Mouse (Mus musculus): ENCODE measurements around the gene Rimklb.
"Not testable (repeated sequence)": the region's sequence is repeated elsewhere in the genome, so short reads cannot be mapped to it uniquely, and the experiment has no call there.

Gene Rimklb

DNA sequence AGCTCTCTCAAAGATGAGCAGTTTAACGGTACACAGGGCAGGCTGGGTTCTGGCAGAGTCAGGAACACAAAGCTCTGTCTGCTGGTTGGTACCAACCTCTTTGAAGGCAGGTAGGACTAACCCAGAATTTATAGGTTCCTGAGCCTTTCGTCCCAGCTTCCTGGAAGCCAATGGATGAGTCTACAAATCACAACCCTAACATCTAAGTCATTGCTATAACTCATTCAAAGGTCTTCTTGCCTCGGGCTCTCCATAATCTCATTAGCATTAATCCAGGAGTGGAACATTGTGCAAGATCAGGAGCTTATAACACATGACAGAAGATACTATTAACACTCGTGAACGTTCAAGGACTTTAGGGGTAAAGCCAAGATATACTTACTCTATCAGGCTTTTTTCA is at the start of gene Rimklb:
TSS of gene Rimklb (minus strand) at position 101 of the 400 bp plus-strand sequence.
- no peak for DNase-seq

DNA sequence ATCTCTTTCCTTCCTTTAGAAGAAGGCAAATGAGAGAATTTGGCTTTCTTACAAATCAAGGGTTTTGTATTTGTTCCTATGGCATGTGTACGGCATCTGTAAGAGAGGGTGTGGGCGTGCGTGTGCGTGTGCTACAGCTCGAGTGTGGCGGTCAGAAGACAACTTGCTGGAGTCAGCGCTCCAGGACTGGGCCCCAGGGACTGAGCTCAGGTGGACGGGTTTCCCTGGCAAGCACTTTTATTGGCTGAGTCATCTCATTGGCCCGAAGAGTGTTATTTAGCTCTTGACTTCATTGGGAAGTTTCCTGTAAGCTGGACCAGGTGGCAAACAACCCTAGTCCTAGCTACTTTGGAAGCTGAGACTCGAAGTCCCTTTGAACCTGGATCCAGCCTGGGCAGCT is 47.4 kb upstream of the Rimklb start:
- no peak for DNase-seq

DNA sequence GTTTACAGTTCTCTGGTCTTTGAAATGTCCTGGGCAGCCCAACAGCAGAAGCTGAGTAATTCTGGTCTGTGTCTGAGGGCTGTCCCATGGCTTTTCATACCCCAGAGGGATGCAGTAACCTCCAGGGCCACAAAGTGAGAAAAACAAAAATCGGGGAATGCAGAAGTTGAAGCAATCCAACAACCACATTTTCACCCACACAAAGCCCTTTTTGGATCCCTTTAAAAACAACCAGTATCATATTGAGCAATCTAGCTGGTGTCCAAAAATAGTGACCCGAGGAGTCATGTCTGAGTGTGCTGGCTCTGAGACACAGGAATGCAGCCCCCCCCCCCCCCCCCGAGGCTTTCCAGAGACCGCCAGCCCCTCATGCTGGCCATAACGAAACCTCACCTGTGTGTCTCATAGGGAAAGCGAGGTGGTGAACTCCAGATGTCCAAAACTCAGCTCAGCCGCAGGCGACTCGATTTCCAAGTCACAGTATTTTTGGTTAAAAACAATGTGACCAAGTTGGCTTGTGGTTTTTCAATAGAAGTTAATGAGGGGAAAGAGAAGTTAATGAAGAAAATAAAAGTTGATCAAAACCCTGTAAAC is 46.8 kb upstream of the Rimklb start:
- no peak for DNase-seq

DNA sequence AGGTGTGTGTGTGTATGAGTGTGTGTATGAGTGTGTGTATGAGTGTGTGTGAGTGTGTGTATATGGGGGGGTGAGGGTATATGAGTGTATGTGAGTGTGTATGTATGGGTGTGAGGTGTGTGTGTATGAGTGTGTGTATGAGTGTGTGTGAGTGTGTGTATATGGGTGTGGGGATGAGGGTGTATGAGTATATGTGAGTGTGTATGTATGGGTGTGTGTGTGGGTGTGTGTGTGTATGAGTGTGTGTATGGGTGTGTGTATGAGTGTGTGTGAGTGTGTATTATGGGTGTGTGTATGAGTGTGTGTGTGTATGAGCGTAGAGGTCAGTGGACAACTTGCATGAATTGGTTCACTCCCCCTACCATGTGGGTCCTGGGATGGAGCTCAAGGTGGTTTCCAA is 46.1 kb upstream of the Rimklb start:
- no peak for DNase-seq

DNA sequence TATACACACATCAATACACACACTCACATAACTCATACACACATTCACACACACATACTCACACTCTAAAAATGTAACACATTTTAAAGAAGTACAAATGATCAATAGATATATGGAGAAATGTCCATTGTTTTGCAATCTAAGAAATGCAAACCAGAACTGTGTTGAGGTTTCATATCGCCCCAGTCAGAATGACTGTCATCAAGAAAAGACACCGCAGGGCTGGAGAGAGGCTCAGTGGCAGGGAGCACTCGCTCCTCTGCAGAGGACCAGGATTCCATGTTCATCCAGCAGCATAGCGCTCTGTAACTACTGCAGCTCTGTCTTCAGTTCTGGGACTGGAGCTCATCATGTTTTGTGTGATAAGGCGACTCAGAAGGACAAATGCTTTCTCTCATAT is 45.0 kb upstream of the Rimklb start:
- DNase-seq, result no peak

DNA sequence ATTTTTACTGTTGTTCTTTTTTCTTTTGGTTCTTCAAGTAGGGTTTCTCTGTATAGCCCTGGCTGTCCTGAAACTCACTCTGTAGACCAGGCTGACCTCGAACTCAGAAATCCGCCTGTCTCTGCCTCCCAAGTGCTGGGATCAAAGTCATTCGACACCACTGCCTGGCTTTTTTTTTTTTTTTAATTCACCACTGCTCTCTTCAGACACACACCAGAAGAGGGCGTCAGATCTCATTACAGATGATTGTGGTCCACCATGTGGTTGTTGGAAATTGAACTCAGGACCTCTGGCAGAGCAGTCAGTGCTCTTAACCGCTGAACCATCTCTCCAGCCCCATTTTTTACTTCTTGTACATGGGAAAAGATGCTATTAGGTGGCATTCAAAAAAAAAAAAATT is 43.9 kb upstream of the Rimklb start:
- DNase-seq, result not testable (repeated sequence)

DNA sequence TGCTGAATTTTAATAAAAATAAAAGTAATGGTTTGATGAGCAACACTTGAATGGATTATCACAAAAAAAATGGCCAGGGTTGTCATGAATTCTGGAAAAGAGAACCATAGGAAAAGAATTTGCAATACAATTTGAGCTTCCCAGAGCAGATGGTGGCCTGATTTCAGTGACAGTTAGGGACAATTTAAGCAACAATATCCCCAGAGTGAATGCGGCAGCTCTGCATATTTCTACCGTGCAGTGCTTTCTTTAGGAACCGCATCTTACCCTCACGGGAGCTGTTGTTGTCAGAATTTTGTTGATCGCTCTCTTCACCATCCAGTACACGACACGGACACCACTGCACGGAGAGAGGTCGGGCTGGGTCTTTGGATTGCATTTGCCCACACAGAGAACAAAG is 41.0 kb upstream of the Rimklb start:
- no peak for DNase-seq

DNA sequence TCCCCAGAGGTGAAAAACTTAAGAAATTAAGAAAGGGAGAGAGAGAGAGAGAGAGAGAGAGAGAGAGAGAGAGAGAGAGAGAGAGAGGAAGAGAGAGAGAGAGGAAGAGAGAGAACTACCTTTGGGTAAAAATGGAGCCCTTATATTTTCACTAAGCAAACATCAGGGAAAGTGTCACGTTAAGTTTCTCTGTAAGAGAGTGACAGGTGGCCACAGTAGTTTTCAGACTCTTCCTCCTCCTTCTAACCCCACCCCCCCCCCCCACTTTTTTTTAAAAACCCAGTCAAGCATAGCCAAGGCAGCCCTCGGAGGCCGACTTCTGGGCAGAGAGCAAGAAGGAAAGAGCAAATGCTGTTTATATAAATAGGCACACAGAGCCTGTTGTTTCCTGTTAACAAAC is 35.5 kb upstream of the Rimklb start:
- DNase-seq, result no peak

DNA sequence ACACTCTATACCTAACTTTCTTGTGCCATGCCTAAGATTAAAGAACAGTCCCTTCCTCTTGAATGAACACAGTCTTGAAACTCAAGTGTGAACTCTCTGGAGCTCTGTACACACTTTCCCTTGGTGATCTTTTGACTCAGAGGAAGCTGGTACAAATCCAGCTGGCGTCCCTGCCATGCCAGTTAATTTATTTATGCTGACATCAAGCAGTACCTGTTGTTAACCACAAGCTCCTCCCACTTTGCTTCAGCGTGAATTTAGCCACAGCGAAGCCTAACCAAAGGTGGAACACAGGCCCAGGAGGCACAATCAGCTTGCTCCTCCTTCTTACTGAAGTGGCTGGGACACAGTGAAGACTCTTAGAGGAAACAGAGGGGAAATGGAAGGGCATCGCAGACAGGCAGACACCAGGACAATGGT is 34.3 kb upstream of the Rimklb start:
- no peak for DNase-seq

DNA sequence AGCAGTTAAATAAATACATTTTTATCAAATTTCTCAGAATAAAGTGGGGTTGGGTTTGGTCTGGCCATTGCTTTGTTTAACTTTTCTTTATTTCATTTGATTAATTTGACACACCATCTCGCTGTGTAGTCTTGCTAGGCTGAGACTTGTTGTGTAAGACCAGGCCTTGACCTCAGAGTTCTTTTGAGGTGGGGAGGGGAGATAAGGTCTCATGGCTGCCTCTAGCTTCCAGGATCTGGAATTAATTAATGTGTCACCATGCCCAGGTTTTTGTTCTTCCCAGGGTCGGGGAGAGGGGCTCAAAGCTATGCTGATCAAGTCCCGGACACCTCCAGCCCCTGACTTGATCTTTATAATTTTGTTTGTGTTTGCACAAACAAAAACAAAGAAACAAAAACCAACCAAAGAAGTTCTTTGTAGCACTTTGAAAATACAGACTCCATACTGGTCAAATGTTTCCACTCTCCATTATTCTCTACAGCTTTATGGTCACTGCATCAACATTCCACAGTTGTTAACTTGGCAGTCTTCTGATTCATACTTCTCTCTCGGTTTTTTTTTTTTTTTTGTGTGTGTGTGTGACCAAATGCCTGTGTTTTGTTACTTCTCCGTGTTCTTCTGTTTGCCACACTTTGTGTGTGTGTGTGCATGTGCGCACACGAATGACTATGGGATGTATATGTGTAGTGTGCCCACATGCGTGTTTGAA is 33.1 kb upstream of the Rimklb start:
- DNase-seq, result no peak

DNA sequence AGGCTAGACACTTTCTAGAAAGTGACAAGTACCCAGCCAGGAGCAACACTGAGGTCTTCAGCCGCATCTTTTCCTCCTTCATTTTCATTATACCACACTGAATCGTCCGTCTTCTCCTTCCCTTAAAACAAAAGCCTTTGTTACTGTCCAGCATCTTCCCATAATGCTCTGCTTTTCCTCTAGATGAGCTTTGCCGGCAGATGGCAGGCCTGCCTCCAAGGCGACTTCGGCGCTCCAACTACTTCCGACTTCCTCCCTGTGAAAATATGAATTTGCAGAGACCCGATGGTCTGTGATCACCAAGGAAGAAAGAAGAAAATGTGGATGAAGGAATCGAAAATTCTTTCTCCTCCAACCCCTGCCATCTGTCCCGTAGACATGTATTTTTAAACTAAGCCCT is 29.6 kb upstream of the Rimklb start:
- DNase-seq, result no peak

DNA sequence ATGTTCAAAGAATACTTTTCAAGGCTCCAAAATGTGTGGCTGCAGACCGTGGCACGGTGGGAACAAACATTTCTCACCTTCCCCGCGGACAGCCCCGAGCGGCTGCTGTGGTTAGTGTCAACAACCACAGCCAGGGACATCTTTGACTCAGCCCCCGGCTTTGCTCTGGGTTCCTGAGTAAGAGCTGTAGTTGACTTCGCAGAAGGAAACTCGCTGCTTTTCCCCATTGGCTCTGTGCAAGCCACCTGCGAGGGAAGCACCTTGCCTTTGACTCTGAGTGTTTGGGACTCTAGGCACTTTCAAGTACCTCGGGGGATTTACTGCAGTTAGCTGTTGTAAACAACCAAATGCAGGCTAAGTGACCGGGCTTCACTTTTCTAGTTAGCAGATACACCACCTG is 29.0 kb upstream of the Rimklb start:
- DNase-seq, result no peak

DNA sequence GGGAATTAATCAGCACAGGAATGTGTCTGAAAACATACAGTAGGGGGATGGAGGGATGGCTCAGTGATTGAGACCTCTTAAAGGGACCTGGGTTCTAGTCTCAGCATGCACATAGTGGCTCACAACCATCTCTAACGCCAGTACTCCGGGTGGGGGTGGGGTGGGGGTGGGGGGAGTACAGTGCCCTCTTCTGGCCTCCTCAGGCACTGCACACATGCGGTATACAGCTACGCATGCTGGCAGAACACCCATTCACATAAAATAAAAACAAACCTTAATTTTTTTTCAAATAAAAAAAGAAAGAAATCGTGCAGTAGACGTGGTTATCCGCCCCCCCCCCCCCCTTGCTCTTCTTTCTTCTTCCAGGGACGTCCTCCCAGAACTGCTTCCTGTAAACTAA is 24.7 kb upstream of the Rimklb start:
- no peak for DNase-seq

DNA sequence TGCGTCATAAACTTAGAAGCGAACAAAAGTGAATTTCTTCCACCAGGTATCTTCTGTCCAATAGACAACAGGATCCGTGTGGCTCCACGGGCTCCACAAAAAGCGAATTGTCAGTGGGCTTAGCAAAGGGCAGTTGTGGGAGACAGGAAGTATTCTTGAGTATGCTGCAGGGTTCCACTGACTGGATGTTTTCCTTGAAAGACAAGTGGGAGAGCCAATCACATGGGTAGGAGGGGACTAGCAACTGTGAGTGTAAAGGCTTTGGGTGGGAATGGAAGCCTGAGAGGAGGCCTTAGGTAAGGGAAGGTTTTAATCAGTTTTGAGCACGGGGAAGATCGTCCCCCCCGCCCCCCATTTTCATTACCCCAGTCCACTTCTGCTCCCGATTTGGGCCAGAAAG is 24.0 kb upstream of the Rimklb start:
- DNase-seq, result no peak

DNA sequence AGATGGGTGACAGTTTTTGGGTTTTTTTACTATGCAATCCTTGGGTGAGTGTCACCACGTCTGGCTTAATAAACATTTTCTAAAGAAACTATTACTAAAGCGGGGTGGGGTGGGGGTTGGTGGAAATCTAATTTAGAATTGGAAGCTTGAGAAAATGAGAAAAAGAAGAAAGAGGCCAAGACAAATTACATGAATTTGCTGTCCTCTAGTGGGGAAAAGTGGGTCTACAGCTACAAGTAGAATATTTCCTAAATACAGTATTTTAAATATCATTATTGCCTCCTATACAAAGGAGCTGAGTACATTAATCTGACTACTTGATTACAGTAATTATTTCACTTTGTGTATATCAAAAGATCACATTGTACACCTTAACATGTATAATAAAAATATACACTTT is 20.8 kb upstream of the Rimklb start:
- no peak for DNase-seq

DNA sequence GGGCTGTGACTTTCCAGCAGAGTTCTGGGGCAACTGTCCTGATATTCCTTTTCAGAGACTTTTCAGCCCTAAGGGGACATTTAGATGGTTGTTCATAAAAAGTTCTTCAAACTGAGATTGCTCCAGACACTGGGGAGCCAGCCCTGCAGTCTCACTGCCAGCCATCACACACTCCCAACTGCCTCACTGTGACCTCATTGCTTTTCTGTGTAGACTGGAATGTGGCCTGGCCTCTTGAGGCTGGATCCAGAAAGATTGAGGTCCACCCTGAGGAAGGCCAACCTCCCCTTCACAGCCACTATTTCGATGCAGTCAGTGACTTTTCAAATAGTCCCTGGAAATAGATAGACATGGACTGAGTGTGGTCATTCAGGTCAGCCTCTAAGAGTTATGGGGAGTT is 19.1 kb upstream of the Rimklb start:
- no peak for DNase-seq

DNA sequence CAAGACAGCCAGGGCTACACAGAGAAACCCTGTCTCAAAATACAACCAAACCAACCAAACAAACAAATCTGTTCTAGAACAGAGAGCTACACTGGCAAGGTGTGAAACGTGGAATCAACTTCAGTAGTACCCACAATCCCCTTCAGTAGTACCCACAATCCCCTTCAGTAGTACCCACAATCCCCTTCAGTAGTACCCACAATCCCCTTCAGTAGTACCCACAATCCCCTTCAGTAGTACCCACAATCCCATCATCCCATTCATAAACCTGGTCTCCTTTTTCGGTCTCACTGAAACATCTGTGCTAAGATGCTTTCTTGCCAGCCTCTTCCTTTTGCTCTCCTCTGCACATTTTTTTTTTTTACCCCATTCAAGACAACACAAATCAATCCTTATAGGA is 17.2 kb upstream of the Rimklb start:
- not testable (repeated sequence) for DNase-seq

DNA sequence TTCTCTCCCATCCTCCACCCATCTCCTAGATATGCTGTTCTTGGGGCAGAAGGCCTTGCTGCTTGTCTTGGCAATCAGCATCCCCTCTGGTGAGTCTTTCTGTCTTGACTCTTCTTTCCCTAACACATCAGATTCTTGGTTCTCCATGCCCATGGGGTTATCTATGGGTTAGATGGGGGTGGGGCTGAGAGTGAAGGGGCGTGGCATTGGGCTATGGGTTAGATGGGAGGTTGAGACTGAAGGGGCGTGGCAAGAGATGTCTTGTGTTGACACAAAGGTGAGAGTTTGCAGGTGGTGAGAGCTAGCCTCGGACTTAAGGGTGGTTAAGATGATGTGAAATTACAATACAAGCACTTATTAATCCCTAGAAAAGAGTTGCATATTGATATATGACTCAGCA is 15.8 kb upstream of the Rimklb start:
- no peak for DNase-seq

DNA sequence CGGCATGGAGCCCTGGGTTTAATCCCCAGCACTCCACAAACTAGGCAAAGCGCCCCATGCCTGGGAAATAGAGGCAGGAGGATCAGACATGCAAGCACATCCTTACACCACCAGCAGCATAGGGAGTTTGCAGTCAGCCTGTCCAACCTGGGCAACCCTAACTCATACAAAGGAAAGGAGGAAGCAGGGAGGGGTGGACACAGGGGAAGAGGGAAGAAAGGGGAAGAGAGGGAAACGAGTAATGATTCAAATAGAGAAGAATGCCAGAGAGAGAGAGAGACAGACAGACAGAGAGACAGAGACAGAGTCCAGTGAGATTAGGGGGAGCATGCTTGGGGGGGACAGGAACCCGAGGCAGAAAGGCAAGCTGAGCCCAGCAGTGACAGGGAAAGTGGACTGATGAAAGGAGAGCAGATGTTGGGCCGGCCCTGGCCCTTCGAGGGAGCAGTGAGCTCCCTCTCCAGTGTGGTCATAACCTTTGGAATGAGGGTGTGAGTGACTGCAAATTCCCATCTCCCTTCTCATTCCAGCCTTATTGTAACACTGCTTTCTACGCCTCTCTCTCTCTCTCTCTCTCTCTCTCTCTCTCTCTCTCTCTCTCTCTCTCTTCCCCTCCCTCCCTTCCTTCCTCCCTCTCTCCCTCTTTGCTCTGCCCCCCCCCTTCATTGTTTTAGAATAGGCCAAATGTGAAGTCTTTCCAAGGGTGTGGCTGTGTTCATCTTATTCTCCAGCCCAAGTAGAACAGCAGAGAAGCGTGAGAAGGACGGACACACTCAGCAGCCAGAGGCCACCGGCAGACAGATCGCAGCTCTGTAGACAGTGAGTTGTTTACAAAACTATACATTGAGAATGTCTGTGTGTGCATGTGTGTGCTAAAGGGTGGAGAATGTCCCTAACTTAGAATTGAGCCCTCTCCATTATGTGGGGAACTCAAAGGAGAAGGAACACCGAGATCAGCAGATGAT is 14.6 kb upstream of the Rimklb start:
- no peak for DNase-seq

DNA sequence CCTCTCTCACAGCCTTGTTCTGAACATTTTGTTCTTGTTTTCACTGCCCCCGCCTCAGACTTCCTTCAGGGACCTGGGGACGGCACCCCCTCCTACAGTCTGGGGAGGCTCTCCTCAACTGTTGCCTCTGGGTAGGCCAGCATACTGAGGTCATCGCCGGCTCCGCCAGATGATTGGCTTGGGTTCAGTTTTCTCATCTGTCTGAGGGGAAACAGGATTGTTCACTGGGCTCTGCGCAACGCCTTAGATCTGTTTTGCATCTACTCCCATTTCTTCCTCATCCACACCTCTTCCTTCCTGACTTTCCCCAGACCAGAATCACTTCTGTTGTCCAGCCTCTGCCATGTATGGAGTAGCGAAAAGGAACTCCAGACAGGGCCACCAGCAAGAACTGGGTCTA is 9.9 kb upstream of the Rimklb start:
- DNase-seq, result no peak

DNA sequence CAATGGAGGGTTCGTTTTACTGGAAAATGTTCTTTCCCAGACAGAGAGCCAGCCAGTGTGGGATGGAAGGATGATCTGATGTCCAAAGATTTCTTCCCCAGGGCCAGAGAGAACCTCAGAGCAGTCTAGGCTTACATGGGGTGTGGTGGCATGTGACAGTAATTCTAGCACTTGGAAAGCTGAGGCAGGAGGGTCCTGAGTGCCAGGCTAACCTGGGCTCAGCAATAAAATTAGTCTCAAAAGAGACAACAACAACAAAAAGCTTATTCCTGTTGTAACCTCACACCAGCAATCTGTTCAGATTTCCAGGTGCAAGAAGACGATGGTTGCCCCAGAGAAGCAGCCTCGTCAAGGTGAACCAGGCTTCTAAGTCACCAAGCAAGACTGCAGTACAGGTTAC is 7.0 kb upstream of the Rimklb start, which contains the start of gene Mfap5:
TSS of gene Mfap5 (plus strand) at position 301 of the 400 bp plus-strand sequence.
- no peak for DNase-seq

DNA sequence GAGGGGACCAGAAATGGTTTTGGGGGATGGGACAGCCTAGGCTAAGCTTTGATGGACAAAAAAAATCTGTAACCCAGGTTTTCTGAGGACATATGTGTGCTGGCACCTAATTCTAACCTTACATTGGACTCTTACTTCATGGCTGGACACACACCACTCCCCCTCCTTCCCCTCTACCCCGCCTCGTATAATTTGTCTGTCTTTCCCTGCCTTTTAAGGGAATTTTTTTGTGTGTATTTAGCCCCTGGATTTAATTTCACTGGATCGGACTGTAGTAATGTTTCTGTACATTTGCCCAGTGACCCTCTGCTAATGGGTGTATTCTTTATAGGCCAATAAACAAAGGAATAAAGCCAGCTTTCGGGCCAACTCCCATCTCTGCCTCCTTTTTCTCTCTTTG is 6.5 kb upstream of the Rimklb start:
- DNase-seq, result no peak

DNA sequence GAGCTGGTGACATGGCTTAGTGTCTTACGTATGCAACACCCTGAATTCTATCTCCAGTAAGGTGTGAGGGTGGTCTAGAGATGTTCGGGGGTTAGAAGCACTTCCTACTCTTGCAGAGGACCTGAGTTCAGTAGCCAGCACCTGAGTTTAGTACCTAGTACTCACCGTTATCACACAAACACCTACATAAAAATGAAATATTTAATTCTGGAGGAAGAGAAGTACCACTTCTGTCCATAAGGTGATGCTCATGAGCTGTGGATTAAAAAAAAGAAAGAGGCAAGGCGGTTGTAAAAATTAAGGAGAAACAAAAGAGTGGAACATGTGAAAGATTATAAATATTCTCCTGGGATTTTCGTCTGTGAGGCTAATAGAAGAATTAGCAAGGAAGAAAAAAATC is 2.1 kb downstream of the Rimklb start:
- peak in 1 of 2 experiments; percentile 5 for DNase-seq
